Mouse (Mus musculus) midbrain, embryonic 11.5 days (tissue): Measurements from ENCODE around the gene Hagh. TPM values are rescaled to one million over a fixed set of nuclear protein-coding genes. Genes with fewer than 3 reads are reported as not detected.

Source experiments
- ATAC-seq: fragments of 200-750 bp; cut with Nextera tagmentation; 2 replicates; pipeline ENCODE4 v1.8.0; 2017; ENCODE audit warnings: moderate TSS enrichment, moderate library complexity; ENCODE audit not compliant: low FRiP score
- DNase-seq: peaks from one replicate; pipeline ENCODE4 v3.0.0; 2015; ENCODE audit warnings: low spot score; ENCODE audit errors: missing footprints
- H3K27ac ChIP-seq: fragments of 300-500 bp; sonication (generic); 2 replicates; pipeline ENCODE4 v1.5.1; 2014; ENCODE audit warnings: low read depth, low read length
- H3K27me3 ChIP-seq: fragments of 300-500 bp; sonication (generic); 2 replicates; pipeline ENCODE4 v1.6.1; 2014; ENCODE audit warnings: mild to moderate bottlenecking, low read length, moderate library complexity, mixed read lengths; ENCODE audit not compliant: control insufficient read depth, insufficient read depth
- H3K36me3 ChIP-seq: fragments of 300-500 bp; sonication (generic); 2 replicates; pipeline ENCODE4 v1.6.1; 2014; ENCODE audit warnings: mild to moderate bottlenecking, low read length, moderate library complexity, mixed read lengths; ENCODE audit not compliant: control insufficient read depth, insufficient read depth
- H3K4me1 ChIP-seq: fragments of 300-500 bp; sonication (generic); 2 replicates; pipeline ENCODE4 v1.6.1; 2014; ENCODE audit warnings: low read length; ENCODE audit not compliant: control insufficient read depth, insufficient read depth
- H3K4me2 ChIP-seq: fragments of 300-500 bp; sonication (generic); 2 replicates; pipeline ENCODE4 v1.6.1; 2014; ENCODE audit warnings: mild to moderate bottlenecking, moderate library complexity
- H3K4me3 ChIP-seq: fragments of 300-500 bp; sonication (generic); 2 replicates; pipeline ENCODE4 v1.5.1; 2014; ENCODE audit warnings: low read depth, low read length
- H3K9ac ChIP-seq: fragments of 300-500 bp; sonication (generic); 2 replicates; pipeline ENCODE4 v1.6.1; 2014; ENCODE audit warnings: low read length
- H3K9me3 ChIP-seq: fragments of 300-500 bp; sonication (generic); 2 replicates; pipeline ENCODE4 v1.6.1; 2016; ENCODE audit warnings: low read length; ENCODE audit not compliant: control insufficient read depth
- WGBS: fragments of 180-500 bp; shearing (Covaris S2); extraction: QIAGEN DNeasy Blood & Tissue Kit; methylation state at CpG from one replicate; pipeline ENCODE4 v1.1.7; 2014; 5-methylcytosine and 5-hydroxymethylcytosine counted together
- polyA plus RNA-seq: library from polyadenylated mRNA; unstranded; fragments of >200 nt; fragmentation: Nextera tagmentation; extraction: Ambion mirVana; gene quantifications from 2 replicates; pipeline ENCODE4 v1.2.1, GENCODE M21; 2014

The Hagh gene
- polyA plus RNA-seq, 1 experiment from 2014 or later, result 28.2 TPM

DNA sequence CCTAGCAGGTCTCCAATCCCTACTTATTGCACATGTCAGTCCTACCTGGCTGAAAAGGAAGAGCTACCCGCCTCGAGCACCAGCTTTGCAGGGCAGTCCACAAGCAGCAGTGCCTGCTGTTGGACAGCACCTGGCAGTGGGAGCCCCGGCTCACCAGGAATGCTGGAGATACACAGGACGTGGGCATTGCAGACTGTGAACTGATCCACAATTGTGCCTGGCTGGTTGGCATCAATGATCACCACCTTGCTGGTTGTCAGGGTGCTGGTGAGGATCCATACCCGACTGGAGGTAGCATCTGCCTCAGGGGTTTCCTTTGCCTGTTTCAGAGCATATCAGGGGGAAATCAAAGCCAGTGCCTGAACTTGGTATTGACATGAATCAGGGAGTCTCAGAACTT, 62.2 kb downstream of the Hagh start:
- 89% methylated on average over 5 of the region's 5 CpGs for WGBS

DNA sequence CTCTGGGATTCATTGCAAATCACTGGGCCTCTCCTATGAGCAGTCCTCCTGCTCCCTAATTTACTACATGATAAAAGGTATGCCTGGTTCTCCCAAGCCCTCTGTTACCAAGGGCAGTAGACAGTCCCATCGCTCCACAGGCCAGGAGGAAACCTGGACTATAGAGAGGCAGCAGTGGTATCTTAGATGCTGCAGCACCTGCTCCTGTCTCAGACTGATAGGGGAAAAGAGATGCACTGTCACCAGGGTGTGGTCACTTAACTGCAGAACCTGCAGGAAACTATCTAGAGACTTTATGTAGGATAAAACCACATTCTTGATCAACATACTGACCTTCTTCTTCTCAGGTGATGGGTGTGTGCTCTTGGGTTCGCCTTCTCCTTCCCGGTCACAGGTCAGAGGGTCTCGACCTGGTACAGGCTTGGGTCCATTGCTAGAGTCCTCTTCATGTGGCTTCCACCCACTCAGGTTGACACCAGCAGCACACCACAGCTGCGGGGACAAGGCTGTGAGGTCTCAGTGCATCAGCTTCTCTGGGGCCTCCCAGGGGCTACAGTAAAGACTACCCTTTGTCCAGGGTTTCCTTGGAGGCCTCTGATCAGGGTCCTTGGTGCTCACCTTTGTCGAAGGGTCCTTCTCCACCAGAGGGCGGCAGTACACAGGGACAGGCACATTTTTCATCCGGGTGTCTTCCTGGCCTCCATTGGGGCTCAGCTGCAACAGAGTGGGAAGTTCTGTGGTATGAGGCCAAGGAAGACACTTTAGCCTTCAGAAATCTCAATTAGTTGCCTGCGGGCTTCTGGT, 62.9 kb downstream of the Hagh start:
- WGBS, result 72% methylated on average over 9 of the region's 9 CpGs
- no peak overlapping the region for H3K4me3 ChIP-seq
- no peaks in the 10 kb centered on the region for H3K27me3 ChIP-seq
- peaks cover under 1% of the 10 kb centered on the region; the same call in 1 of the 2 replicates for H3K4me1 ChIP-seq
- no peak for ATAC-seq
- H3K4me2 ChIP-seq, result no peak overlapping the region
- no peak for DNase-seq
- no peaks in the 10 kb centered on the region for H3K9me3 ChIP-seq
- H3K9ac ChIP-seq, result no peak overlapping the region
- H3K27ac ChIP-seq, result no peak overlapping the region
- H3K36me3 ChIP-seq, result peaks cover 50% of the 10 kb centered on the region

More for the DNA sequence above, 62.2 kb downstream of the Hagh start:
- no peak overlapping the region for H3K4me3 ChIP-seq
- no peak overlapping the region for H3K27ac ChIP-seq
- H3K27me3 ChIP-seq, result no peaks in the 10 kb centered on the region
- no peak overlapping the region for H3K9ac ChIP-seq
- ATAC-seq (no peak), DNase-seq (no peak)
- H3K4me2 ChIP-seq, result no peak overlapping the region
- peaks cover 4% of the 10 kb centered on the region for H3K4me1 ChIP-seq
- H3K36me3 ChIP-seq, result peaks cover 46% of the 10 kb centered on the region
- no peaks in the 10 kb centered on the region for H3K9me3 ChIP-seq

DNA sequence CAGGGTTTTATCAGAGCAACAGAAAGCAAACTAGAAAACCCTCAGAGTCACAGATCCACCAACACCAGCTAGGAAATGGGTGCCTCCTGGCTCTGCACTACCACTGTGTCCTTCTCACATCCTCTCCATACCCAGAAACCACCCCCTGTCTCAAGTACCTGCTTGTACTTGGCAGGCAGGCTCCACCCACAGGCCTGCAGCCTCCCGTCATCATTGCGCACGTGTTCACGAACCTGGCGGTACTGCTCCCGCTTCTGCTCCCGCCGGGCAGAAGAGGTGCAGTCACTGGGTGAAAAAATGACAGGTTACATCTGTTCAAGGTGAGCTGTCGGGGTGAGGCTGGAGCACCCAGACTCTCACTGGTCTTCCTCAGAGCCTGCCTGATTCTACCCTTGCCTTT, 63.8 kb downstream of the Hagh start:
- ATAC-seq (no peak), DNase-seq (no peak)
- peaks cover 45% of the 10 kb centered on the region for H3K36me3 ChIP-seq
- H3K4me1 ChIP-seq, result no peaks in the 10 kb centered on the region
- no peaks in the 10 kb centered on the region for H3K27me3 ChIP-seq
- H3K4me3 ChIP-seq, result no peak overlapping the region
- no peak overlapping the region for H3K27ac ChIP-seq
- no peak overlapping the region for H3K9ac ChIP-seq
- WGBS, result 95% methylated on average over 9 of the region's 9 CpGs
- no peak overlapping the region for H3K4me2 ChIP-seq
- no peaks in the 10 kb centered on the region for H3K9me3 ChIP-seq

DNA sequence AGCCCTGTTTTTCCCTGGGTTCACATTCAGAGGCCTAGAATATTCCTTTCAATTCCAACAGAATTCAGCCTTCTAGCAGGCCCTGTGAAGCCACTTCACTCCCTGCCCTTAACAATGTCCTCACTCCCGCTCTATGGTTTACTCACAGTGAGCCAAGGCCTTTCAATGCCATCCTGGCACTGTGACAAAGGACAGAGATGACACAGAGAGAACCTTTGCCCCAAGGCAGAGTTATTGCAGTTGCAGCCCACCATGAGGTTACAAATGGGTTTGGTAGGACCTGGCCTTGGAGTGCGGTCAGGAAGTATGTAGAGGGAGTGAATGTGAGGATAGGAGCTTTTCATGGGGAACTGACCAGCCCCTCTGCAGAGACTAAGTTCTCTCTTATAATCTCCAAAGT, 67.6 kb downstream of the Hagh start:
- Histone ChIP-seq H3K27ac (no peak overlapping the region), H3K9ac (no peak overlapping the region), H3K27me3 (no peaks in the 10 kb centered on the region), H3K4me3 (no peak overlapping the region), H3K36me3 (peaks cover 40% of the 10 kb centered on the region), H3K4me2 (no peak overlapping the region), H3K4me1 (no peaks in the 10 kb centered on the region), H3K9me3 (no peaks in the 10 kb centered on the region)
- no peak for DNase-seq
- 98% methylated on average over 2 of the region's 2 CpGs for WGBS
- ATAC-seq, result no peak

DNA sequence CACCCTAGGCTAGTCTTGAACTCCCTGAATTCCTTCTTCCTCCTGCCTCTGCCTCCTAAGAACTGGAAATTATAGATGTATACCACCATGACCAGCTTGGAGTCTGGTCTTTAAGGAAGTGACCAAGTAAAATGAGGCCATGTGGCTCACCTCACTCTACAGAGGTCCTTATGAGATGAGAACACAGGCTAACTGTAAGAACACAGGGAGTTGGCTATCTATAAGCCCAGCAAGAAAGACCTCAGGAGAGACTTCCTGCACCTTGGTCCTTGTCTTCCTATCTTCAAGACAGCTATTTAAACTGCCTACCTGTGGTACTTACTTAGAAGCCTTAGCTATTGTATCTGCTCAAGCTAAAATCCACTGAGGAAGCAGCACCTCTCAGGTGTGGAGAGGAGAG, 74.0 kb downstream of the Hagh start:
- no peak overlapping the region for H3K27ac ChIP-seq
- no peak overlapping the region for H3K4me3 ChIP-seq
- ATAC-seq (no peak), DNase-seq (no peak)
- H3K9ac ChIP-seq, result no peak overlapping the region
- H3K27me3 ChIP-seq, result no peaks in the 10 kb centered on the region
- no peak overlapping the region for H3K4me2 ChIP-seq
- no peaks in the 10 kb centered on the region for H3K4me1 ChIP-seq
- no peaks in the 10 kb centered on the region for H3K9me3 ChIP-seq
- peaks cover 33% of the 10 kb centered on the region for H3K36me3 ChIP-seq

Other genes with a start within 250 kb of the Hagh start
- gene Tsc2, start 207.5 kb upstream of the Hagh start, polyA plus RNA-seq, result 50.6 and 57.6 TPM in 2 replicates
- 14.4 and 18.4 TPM in 2 replicates for gene Nthl1, start 207.5 kb upstream of the Hagh start, polyA plus RNA-seq
- gene Slc9a3r2, start 189.8 kb upstream of the Hagh start, polyA plus RNA-seq, result 36.1 and 36.4 TPM in 2 replicates
- gene Npw, start 181.7 kb upstream of the Hagh start, polyA plus RNA-seq, result not detected in 2 replicates
- gene Zfp598, start 170.5 kb upstream of the Hagh start, polyA plus RNA-seq, result 23.5 and 24.9 TPM in 2 replicates
- 12.7 and 13.4 TPM in 2 replicates for gene Syngr3, start 150.2 kb upstream of the Hagh start, polyA plus RNA-seq
- 54.8 and 59.6 TPM in 2 replicates for gene Gfer, start 144.0 kb upstream of the Hagh start, polyA plus RNA-seq
- 0.97 and 1.5 TPM in 2 replicates for gene Noxo1, start 143.9 kb upstream of the Hagh start, polyA plus RNA-seq
- 91.0 and 97.5 TPM in 2 replicates for gene Tbl3, start 132.5 kb upstream of the Hagh start, polyA plus RNA-seq
- gene Rnf151, start 122.1 kb upstream of the Hagh start, polyA plus RNA-seq, result 0.22 TPM in 1 of 2 replicates, not detected in the other
- 1,270 and 1,392 TPM in 2 replicates for gene Rps2, start 122.0 kb upstream of the Hagh start, polyA plus RNA-seq
- gene Ndufb10, start 115.7 kb upstream of the Hagh start, polyA plus RNA-seq, result 198 and 210 TPM in 2 replicates
- not detected in 2 replicates for gene Rpl3l, start 112.3 kb upstream of the Hagh start, polyA plus RNA-seq
- gene Msrb1, start 103.5 kb upstream of the Hagh start, polyA plus RNA-seq, result 19.2 and 23.0 TPM in 2 replicates
- gene Hs3st6, start 87.2 kb upstream of the Hagh start, polyA plus RNA-seq, result 0.18 and 0.23 TPM in 2 replicates
- gene Meiob, start 35.9 kb upstream of the Hagh start, polyA plus RNA-seq, result not detected in 2 replicates
- gene Fahd1, start 10.2 kb downstream of the Hagh start, polyA plus RNA-seq, result 18.8 and 21.5 TPM in 2 replicates
- gene Igfals, start 25.9 kb downstream of the Hagh start, polyA plus RNA-seq, result 0.08 TPM in 1 of 2 replicates, not detected in the other
- 70.4 and 73.8 TPM in 2 replicates for gene Nubp2, start 46.2 kb downstream of the Hagh start, polyA plus RNA-seq
- gene Spsb3, start 46.5 kb downstream of the Hagh start, polyA plus RNA-seq, result 37.3 and 44.4 TPM in 2 replicates
- gene Eme2, start 54.9 kb downstream of the Hagh start, polyA plus RNA-seq, result 18.4 and 20.8 TPM in 2 replicates
- 68.6 and 73.2 TPM in 2 replicates for gene Mrps34, start 55.0 kb downstream of the Hagh start, polyA plus RNA-seq
- gene Nme3, start 56.4 kb downstream of the Hagh start, polyA plus RNA-seq, result 48.0 and 49.5 TPM in 2 replicates
- gene Mapk8ip3, start 96.8 kb downstream of the Hagh start, polyA plus RNA-seq, result 31.7 and 36.5 TPM in 2 replicates
- 283 and 284 TPM in 2 replicates for gene Jpt2, start 120.5 kb downstream of the Hagh start, polyA plus RNA-seq
- gene Cramp1l, start 175.6 kb downstream of the Hagh start, polyA plus RNA-seq, result 10.8 and 11.2 TPM in 2 replicates
- gene Ift140, start 175.9 kb downstream of the Hagh start, polyA plus RNA-seq, result 20.9 and 21.2 TPM in 2 replicates
- gene Tmem204, start 243.4 kb downstream of the Hagh start, polyA plus RNA-seq, result 9.5 and 10.4 TPM in 2 replicates